Mouse (Mus musculus) stomach, postnatal 0 days (tissue): ENCODE measurements at regions not wholly inside any gene's neighbourhood (a gene's known extent, or its start where the extent isn't known, plus 50 kb on each side); places are given as distances from the start of the nearest gene placed in this dataset.

Experiments used
- CTCF ChIP-seq: IDR thresholded peaks from 2 replicates; pipeline ENCODE4 v1.5.1; 2016; ENCODE audit warnings: antibody characterized with exemption, low read depth, mild to moderate bottlenecking, moderate library complexity
- EP300 ChIP-seq: optimal IDR thresholded peaks from 2 replicates; pipeline ENCODE3; 2016; ENCODE audit warnings: antibody characterized with exemption

DNA sequence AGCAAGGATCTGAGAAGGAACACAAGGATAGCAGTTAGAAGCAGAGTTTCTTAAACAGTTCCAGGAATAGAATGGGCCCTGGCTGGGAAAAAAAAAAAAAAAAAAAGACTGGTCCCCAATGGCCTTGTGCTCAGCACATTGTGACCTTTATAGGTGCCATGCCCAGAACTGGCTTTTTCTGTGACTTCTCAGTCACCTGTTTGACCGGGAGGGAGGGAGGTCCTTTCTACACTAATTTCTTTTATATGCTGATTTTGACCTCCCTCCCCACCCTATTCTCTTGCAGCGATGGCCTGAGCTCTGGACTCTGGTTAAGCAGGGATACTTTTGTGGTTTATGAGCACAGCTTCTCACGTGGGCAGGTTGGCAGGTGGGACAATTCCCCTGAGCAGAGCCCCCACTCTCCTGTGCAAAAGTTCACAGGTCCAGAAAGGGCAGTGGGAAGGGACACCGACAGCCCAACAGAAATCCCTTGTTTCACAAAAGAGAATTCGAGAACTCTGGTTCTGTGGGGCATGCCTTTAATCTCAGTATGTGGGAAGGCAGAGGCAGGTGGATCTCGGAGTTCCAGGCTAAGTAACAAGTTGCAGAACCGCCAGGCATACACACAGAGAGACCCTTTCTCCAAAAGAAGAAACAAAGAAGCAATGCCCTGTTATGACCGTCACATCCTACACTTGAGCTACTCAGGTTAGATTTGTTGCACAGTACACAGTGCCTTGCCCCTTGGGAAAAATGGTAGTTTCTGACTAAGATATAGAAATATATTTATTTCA lies 50.3 kb upstream of the Frmd6 start:
- TF ChIP-seq CTCF (no peak), EP300 (no peak)
